Mouse (Mus musculus) neural tube, embryonic 11.5 days (tissue): ENCODE measurements at regions not wholly inside any gene's neighbourhood (a gene's known extent, or its start where the extent isn't known, plus 50 kb on each side); places are given as distances from the start of the nearest gene placed in this dataset.

ENCODE experiments used
- ATAC-seq: fragments of 200-750 bp; cut with Nextera tagmentation; 2 replicates; pipeline ENCODE4 v1.8.0; 2017; ENCODE audit warnings: moderate number of reproducible peaks, mild to moderate bottlenecking, moderate TSS enrichment, moderate library complexity; ENCODE audit not compliant: insufficient read depth, low FRiP score, low TSS enrichment
- DNase-seq: peaks from one replicate; pipeline ENCODE4 v3.0.0-alpha.2; 2015; ENCODE audit warnings: low spot score
- H3K27ac ChIP-seq: fragments of 300-500 bp; sonication (generic); 2 replicates; pipeline ENCODE4 v1.5.1; 2014; ENCODE audit warnings: low read depth, mild to moderate bottlenecking, low read length
- H3K27me3 ChIP-seq: fragments of 300-500 bp; sonication (generic); 2 replicates; pipeline ENCODE4 v1.6.1; 2014; ENCODE audit warnings: mild to moderate bottlenecking, low read length, mixed read lengths; ENCODE audit not compliant: control insufficient read depth, insufficient read depth
- H3K36me3 ChIP-seq: fragments of 300-500 bp; sonication (generic); 2 replicates; pipeline ENCODE4 v1.6.1; 2014; ENCODE audit warnings: mild to moderate bottlenecking, low read length, moderate library complexity, mixed read lengths; ENCODE audit not compliant: control insufficient read depth, insufficient read depth
- H3K4me1 ChIP-seq: fragments of 300-500 bp; sonication (generic); 2 replicates; pipeline ENCODE4 v1.6.1; 2014; ENCODE audit warnings: low read length, mixed read lengths; ENCODE audit not compliant: control insufficient read depth, insufficient read depth
- H3K4me2 ChIP-seq: fragments of 300-500 bp; sonication (generic); 2 replicates; pipeline ENCODE4 v1.6.1; 2014; ENCODE audit warnings: low read depth, mild to moderate bottlenecking, moderate library complexity
- H3K4me3 ChIP-seq: fragments of 300-500 bp; sonication (generic); 2 replicates; pipeline ENCODE4 v1.5.1; 2014; ENCODE audit warnings: low read depth, low read length
- H3K9ac ChIP-seq: fragments of 300-500 bp; sonication (generic); 2 replicates; pipeline ENCODE4 v1.6.1; 2014; ENCODE audit warnings: mild to moderate bottlenecking, low read length
- H3K9me3 ChIP-seq: fragments of 300-500 bp; sonication (generic); 2 replicates; pipeline ENCODE4 v1.6.1; 2016; ENCODE audit warnings: low read length; ENCODE audit not compliant: control insufficient read depth
- WGBS: fragments of 180-500 bp; shearing (Covaris S2); extraction: QIAGEN DNeasy Blood & Tissue Kit; methylation state at CpG from one replicate; pipeline ENCODE4 v1.1.7; 2014; 5-methylcytosine and 5-hydroxymethylcytosine counted together

- no peak overlapping the region for H3K9ac ChIP-seq
- H3K4me3 ChIP-seq: no peak overlapping the region
- 75% methylated on average over 7 of the region's 7 CpGs for WGBS
- no peak for ATAC-seq
- no peaks in the 10 kb centered on the region for H3K36me3 ChIP-seq
- no peaks in the 10 kb centered on the region for H3K9me3 ChIP-seq
- 0 out of 2 replicates have a peak, but pooled peaks cover 2% of the 10 kb centered on the region for H3K27me3 ChIP-seq
- DNase-seq: no peak
- no peaks in the 10 kb centered on the region for H3K4me1 ChIP-seq
- no peak overlapping the region for H3K27ac ChIP-seq
- H3K4me2 ChIP-seq: no peak overlapping the region
These were observed 427.8 kb upstream of the Tbc1d2b start for GRCm38 (mm10) chr9:90698439-90698838.

DNA sequence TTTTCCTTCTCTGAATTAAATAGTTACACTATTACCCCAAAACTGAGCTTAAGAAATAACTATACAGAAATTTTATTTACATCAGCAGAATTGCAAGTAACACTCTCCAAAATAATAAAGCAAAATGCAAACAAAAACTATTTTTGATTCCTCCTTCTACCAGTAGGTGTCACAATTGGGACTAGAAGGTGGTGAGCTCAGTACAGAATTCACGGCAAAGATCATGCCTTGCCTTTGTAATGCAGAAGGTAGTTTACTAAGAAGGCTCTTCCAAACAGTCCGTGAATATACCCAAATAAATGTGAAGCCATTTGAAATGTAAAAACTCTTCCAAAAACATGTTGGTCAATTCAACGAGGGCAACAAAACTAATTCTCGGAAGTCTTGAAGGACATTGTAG, 428.5 kb upstream of the Tbc1d2b start:
- Histone ChIP-seq H3K36me3 (no peaks in the 10 kb centered on the region), H3K27ac (no peak overlapping the region), H3K9ac (no peak overlapping the region), H3K9me3 (no peaks in the 10 kb centered on the region), H3K4me3 (no peak overlapping the region), H3K27me3 (0 out of 2 replicates have a peak, but pooled peaks cover 2% of the 10 kb centered on the region), H3K4me2 (no peak overlapping the region), H3K4me1 (no peaks in the 10 kb centered on the region)
- no peak for ATAC-seq
- WGBS: 30% methylated on average over 4 of the region's 4 CpGs
- DNase-seq: peak; percentile 13

GRCm38 (mm10) chr9:90700236-90701179, 429.9 kb upstream of the Tbc1d2b start:
- Histone ChIP-seq H3K4me1 (no peaks in the 10 kb centered on the region), H3K4me3 (no peak overlapping the region), H3K27me3 (0 out of 2 replicates have a peak, but pooled peaks cover 2% of the 10 kb centered on the region), H3K27ac (no peak overlapping the region), H3K4me2 (no peak overlapping the region), H3K36me3 (no peaks in the 10 kb centered on the region), H3K9me3 (no peaks in the 10 kb centered on the region), H3K9ac (no peak overlapping the region)
- ATAC-seq (peak; percentile 92), DNase-seq (peak; percentile 54)
- 25% methylated on average over 7 of the region's 7 CpGs for WGBS

DNA sequence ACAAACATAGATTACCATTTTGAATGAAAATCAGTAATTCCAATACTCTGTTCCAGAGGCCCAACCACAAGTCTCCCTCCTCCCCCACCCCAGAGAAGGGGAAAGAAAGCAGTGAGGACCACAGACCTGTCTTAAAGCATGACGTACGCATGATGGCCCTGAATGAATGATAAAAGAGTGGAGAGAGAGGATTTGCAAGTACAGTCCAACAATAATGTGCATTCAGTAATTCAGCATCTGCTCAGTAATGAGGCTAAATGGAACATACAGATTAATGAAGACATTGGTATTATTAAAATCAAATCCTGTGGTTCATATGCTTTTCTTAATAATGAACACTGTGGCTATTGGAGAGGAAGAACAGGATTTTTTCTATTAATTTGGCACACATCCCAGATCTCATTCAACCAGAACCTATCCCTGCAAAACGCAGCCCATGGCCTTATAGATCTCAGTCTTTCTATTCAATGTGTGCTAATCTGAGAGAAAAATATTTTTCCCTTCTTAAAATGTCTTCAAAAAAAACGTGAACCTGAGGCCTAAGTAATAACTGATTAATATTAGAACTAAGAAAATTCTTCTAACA, 430.7 kb upstream of the Tbc1d2b start:
- DNase-seq (peak; percentile 43), ATAC-seq (peak; percentile 54)
- no peak overlapping the region for H3K27ac ChIP-seq
- H3K36me3 ChIP-seq: no peaks in the 10 kb centered on the region
- no peak overlapping the region for H3K4me2 ChIP-seq
- no peaks in the 10 kb centered on the region for H3K9me3 ChIP-seq
- no peaks in the 10 kb centered on the region for H3K4me1 ChIP-seq
- no peak overlapping the region for H3K4me3 ChIP-seq
- no peak overlapping the region for H3K9ac ChIP-seq
- 0 out of 2 replicates have a peak, but pooled peaks cover 2% of the 10 kb centered on the region for H3K27me3 ChIP-seq
- WGBS: 55% methylated on average over 4 of the region's 4 CpGs

DNA sequence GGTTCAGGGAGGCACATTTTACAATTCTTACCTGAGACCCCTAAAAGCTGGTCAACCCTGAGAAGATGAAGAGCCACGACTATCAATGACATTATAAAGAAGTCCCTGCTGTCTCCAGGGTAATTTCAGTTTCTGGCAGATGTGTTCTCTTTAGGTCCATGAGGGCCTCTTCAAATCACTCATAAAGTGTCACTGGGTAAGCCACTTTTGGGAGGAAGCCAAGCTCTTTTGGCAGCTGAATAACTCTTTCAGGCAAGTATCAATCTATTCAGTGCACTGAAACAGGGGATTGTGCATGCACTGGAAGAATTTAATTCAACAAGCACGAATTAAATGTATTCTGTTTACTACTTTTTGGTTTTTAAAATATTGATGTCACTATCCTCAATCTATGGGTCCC, 443.1 kb upstream of the Tbc1d2b start:
- H3K9me3 ChIP-seq: no peaks in the 10 kb centered on the region
- ATAC-seq (no peak), DNase-seq (no peak)
- H3K4me3 ChIP-seq: no peak overlapping the region
- no peaks in the 10 kb centered on the region for H3K36me3 ChIP-seq
- H3K27ac ChIP-seq: no peak overlapping the region
- 62% methylated on average over 2 of the region's 2 CpGs for WGBS
- H3K4me1 ChIP-seq: no peaks in the 10 kb centered on the region
- no peak overlapping the region for H3K9ac ChIP-seq
- no peaks in the 10 kb centered on the region for H3K27me3 ChIP-seq
- H3K4me2 ChIP-seq: no peak overlapping the region

- H3K4me1 ChIP-seq: no peaks in the 10 kb centered on the region
- H3K27me3 ChIP-seq: no peaks in the 10 kb centered on the region
- DNase-seq: no peak
- WGBS: 55% methylated on average over 4 of the region's 4 CpGs
- no peak overlapping the region for H3K27ac ChIP-seq
- H3K4me2 ChIP-seq: no peak overlapping the region
- no peak overlapping the region for H3K9ac ChIP-seq
- ATAC-seq: no peak
- H3K36me3 ChIP-seq: no peaks in the 10 kb centered on the region
- no peak overlapping the region for H3K4me3 ChIP-seq
- no peaks in the 10 kb centered on the region for H3K9me3 ChIP-seq
These were observed 460.8 kb upstream of the Tbc1d2b start for GRCm38 (mm10) chr9:90731450-90731849.

DNA sequence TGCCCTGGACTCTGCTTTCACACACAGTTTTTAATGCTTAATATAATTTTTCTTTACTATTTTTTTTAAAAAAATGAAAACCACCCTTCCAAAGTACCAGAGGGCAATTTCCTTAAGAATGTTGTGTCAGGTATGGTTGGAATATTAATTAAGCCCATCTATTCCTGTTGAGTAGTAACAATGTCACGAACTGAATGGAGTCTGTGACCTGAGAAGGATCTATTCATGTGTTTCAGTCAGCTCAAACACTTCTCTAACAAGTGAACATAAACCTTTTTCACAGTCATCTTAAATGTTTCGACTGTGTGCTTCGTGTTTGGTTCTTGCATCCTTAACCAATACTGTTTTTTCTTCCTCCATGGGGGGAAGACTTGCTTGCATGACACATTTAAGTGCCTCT, 486.6 kb upstream of the Tbc1d2b start:
- no peak overlapping the region for H3K4me3 ChIP-seq
- no peaks in the 10 kb centered on the region for H3K9me3 ChIP-seq
- no peaks in the 10 kb centered on the region for H3K27me3 ChIP-seq
- H3K9ac ChIP-seq: no peak overlapping the region
- 55% methylated on average over 3 of the region's 3 CpGs for WGBS
- no peak overlapping the region for H3K27ac ChIP-seq
- H3K36me3 ChIP-seq: no peaks in the 10 kb centered on the region
- ATAC-seq (peak; percentile 28; the same call in 1 of the 2 replicates), DNase-seq (no peak)
- no peak overlapping the region for H3K4me2 ChIP-seq
- peaks cover 2% of the 10 kb centered on the region; the same call in 1 of the 2 replicates for H3K4me1 ChIP-seq

- Histone ChIP-seq H3K27ac (no peak overlapping the region), H3K9me3 (no peaks in the 10 kb centered on the region), H3K4me1 (no peaks in the 10 kb centered on the region), H3K4me2 (no peak overlapping the region), H3K4me3 (no peak overlapping the region), H3K36me3 (no peaks in the 10 kb centered on the region), H3K9ac (no peak overlapping the region), H3K27me3 (no peaks in the 10 kb centered on the region)
- WGBS: 13% methylated on average over 1 of the region's 1 CpGs
- DNase-seq (no peak), ATAC-seq (no peak)
These were observed 503.7 kb upstream of the Tbc1d2b start for GRCm38 (mm10) chr9:90774296-90774695.

- Histone ChIP-seq H3K27me3 (no peaks in the 10 kb centered on the region), H3K9ac (no peak overlapping the region), H3K27ac (no peak overlapping the region), H3K4me1 (no peaks in the 10 kb centered on the region), H3K9me3 (no peaks in the 10 kb centered on the region), H3K36me3 (no peaks in the 10 kb centered on the region), H3K4me2 (no peak overlapping the region), H3K4me3 (no peak overlapping the region)
- ATAC-seq (no peak), DNase-seq (no peak)
These were observed 518.9 kb upstream of the Tbc1d2b start for GRCm38 (mm10) chr9:90789545-90789944.
